Mouse (Mus musculus) forebrain, postnatal 0 days (tissue): ENCODE measurements at regions not wholly inside any gene's neighbourhood (a gene's known extent, or its start where the extent isn't known, plus 50 kb on each side); places are given as distances from the start of the nearest gene placed in this dataset.
A peak's percentile ranks its signal among the peaks of the same experiment; 100 is the strongest.
"Not testable (repeated sequence)": the region's sequence is repeated elsewhere in the genome, so short reads cannot be mapped to it uniquely, and the experiment has no call there.

ENCODE experiments used
- ATAC-seq: fragments of 200-750 bp; cut with Nextera tagmentation; 2 replicates; pipeline ENCODE4 v1.8.0; 2017; ENCODE audit warnings: mild to moderate bottlenecking, moderate library complexity
- DNase-seq: peaks from one replicate; pipeline ENCODE4 v3.0.0-alpha.2; 2015
- H3K27ac ChIP-seq: fragments of 300-500 bp; sonication (generic); 2 replicates; pipeline ENCODE4 v1.5.1; 2014; ENCODE audit warnings: low read depth, mild to moderate bottlenecking, antibody characterized with exemption, low read length, moderate library complexity, mixed read lengths
- H3K27me3 ChIP-seq: fragments of 300-500 bp; sonication (generic); 2 replicates; pipeline ENCODE4 v1.6.1; 2014; ENCODE audit warnings: mild to moderate bottlenecking, low read length, mixed read lengths; ENCODE audit not compliant: insufficient read depth
- H3K36me3 ChIP-seq: fragments of 300-500 bp; sonication (generic); 2 replicates; pipeline ENCODE4 v1.6.1; 2014; ENCODE audit warnings: mild to moderate bottlenecking, moderate library complexity; ENCODE audit not compliant: insufficient read depth
- H3K4me1 ChIP-seq: fragments of 300-500 bp; sonication (generic); 2 replicates; pipeline ENCODE4 v1.6.1; 2014; ENCODE audit warnings: antibody characterized with exemption; ENCODE audit not compliant: insufficient read depth
- H3K4me2 ChIP-seq: fragments of 300-500 bp; sonication (generic); 2 replicates; pipeline ENCODE4 v1.6.1; 2014; ENCODE audit warnings: low read depth, mild to moderate bottlenecking, moderate library complexity
- H3K4me3 ChIP-seq: fragments of 300-500 bp; sonication (generic); 2 replicates; pipeline ENCODE4 v1.5.1; 2014; ENCODE audit warnings: low read depth, low read length, mixed read lengths
- H3K9ac ChIP-seq: fragments of 300-500 bp; sonication (generic); 2 replicates; pipeline ENCODE4 v1.6.1; 2014; ENCODE audit warnings: mild to moderate bottlenecking
- H3K9me3 ChIP-seq: fragments of 300-500 bp; sonication (generic); 2 replicates; pipeline ENCODE4 v1.6.1; 2016; ENCODE audit warnings: low read length
- CTCF ChIP-seq: sonication (generic); IDR thresholded peaks from 2 replicates; pipeline ENCODE4 v1.5.1; 2016; ENCODE audit warnings: antibody characterized with exemption, control low read depth, low read depth
- WGBS: fragments of 180-500 bp; shearing (Covaris S2); extraction: QIAGEN DNeasy Blood & Tissue Kit; methylation state at CpG from one replicate; pipeline ENCODE4 v1.1.7; 2014; 5-methylcytosine and 5-hydroxymethylcytosine counted together

DNA sequence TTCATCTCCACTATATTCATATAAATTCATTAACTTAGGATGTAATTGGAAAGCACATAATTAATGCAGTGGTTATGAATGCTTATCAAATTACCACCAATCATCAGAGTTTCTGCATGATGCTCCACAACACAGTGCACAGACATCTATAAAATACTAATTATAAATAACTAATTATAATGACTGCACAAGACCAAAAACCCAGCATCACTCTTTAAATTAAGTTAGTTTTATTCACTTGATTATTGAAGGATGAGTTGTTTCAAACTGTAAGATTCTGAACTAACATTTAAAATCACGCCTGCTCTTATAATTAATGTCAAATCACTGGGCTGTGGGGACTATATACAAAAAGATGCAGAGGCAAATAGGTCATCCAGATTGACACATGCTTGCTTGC, 212.7 kb upstream of the Ncam2 start:
- WGBS: 44% methylated on average over 1 of the region's 1 CpGs
- Histone ChIP-seq H3K36me3 (no peaks in the 10 kb centered on the region), H3K4me1 (no peaks in the 10 kb centered on the region), H3K27ac (no peak overlapping the region), H3K9me3 (no peaks in the 10 kb centered on the region), H3K4me2 (no peak overlapping the region), H3K9ac (no peak overlapping the region), H3K4me3 (no peak overlapping the region), H3K27me3 (no peaks in the 10 kb centered on the region)
- ATAC-seq: no peak
- DNase-seq: no peak
- TF ChIP-seq CTCF: no peak

DNA sequence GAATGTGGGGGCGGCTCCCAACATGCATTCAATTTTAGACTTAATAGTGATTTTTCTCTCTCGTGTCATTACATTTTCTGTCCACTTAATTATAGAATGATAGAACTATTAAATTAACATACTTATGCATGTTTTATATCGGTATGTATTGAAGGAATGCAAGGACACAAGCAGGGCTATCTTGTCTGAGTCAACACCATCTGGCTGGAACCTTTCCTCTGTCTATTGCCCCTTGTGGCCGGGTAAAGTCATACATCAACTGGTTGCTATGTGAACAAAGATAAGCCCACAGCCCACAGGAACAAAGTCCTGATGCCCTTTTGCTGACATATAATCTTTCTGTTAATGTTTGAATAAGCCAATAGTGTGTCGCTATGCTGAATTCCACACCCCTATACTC, 163.7 kb upstream of the Ncam2 start:
- H3K9me3 ChIP-seq, H3K4me2 ChIP-seq, H3K9ac ChIP-seq, H3K4me1 ChIP-seq, H3K27ac ChIP-seq, H3K4me3 ChIP-seq, DNase-seq, ATAC-seq, H3K36me3 ChIP-seq, H3K27me3 ChIP-seq: not testable (repeated sequence)
- 97% methylated on average over 5 of the region's 5 CpGs for WGBS

GRCm38 (mm10) chr16:81041262-81041661, 159.2 kb upstream of the Ncam2 start:
- Histone ChIP-seq H3K27me3 (no peaks in the 10 kb centered on the region), H3K4me2 (no peak overlapping the region), H3K27ac (no peak overlapping the region), H3K4me3 (no peak overlapping the region), H3K9me3 (no peaks in the 10 kb centered on the region), H3K9ac (no peak overlapping the region), H3K36me3 (no peaks in the 10 kb centered on the region), H3K4me1 (no peaks in the 10 kb centered on the region)
- no peak for TF ChIP-seq CTCF
- ATAC-seq (no peak), DNase-seq (no peak)
- WGBS: 83% methylated on average over 1 of the region's 1 CpGs

DNA sequence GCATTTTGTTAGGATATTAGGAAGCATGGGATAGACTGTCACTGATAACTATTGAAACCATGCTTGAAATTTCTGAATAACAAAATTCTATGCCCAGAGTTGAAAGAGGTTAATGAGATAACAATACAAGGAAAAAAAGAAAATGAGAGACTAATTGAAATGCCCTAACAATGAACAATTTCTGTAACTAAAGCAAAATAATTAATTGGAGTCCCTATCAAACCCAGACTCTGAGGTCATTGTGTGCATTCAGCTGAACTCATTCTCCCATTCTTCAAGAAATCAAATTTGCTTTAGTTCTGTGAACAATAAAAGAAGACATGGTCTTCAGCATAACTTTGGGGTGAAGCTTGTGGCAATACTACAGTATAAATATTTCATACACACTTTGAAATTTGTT, 154.8 kb upstream of the Ncam2 start:
- DNase-seq (no peak), ATAC-seq (no peak)
- Histone ChIP-seq H3K4me1 (no peaks in the 10 kb centered on the region), H3K4me2 (no peak overlapping the region), H3K36me3 (no peaks in the 10 kb centered on the region), H3K27ac (no peak overlapping the region), H3K9ac (no peak overlapping the region), H3K4me3 (no peak overlapping the region), H3K27me3 (no peaks in the 10 kb centered on the region), H3K9me3 (no peaks in the 10 kb centered on the region)
- no peak for TF ChIP-seq CTCF

- ATAC-seq (no peak), DNase-seq (peak; percentile 7)
- WGBS: 39% methylated on average over 4 of the region's 4 CpGs
- Histone ChIP-seq H3K9ac (no peak overlapping the region), H3K36me3 (no peaks in the 10 kb centered on the region), H3K27ac (no peak overlapping the region), H3K4me1 (no peaks in the 10 kb centered on the region), H3K4me2 (no peak overlapping the region), H3K4me3 (no peak overlapping the region), H3K9me3 (no peaks in the 10 kb centered on the region), H3K27me3 (no peaks in the 10 kb centered on the region)
- peak; percentile 43 for TF ChIP-seq CTCF
Observed at GRCm38 (mm10) chr16:81068330-81068729, 132.2 kb upstream of the Ncam2 start.
